Mouse (Mus musculus): Measurements from ENCODE around the gene H2-T3. TPM values are rescaled to one million over a fixed set of nuclear protein-coding genes. Genes with fewer than 3 reads are reported as not detected.
"Not testable (repeated sequence)": the region's sequence is repeated elsewhere in the genome, so short reads cannot be mapped to it uniquely, and the experiment has no call there.

The H2-T3 gene
- polyA plus RNA-seq, 2 experiments: not detected

DNA sequence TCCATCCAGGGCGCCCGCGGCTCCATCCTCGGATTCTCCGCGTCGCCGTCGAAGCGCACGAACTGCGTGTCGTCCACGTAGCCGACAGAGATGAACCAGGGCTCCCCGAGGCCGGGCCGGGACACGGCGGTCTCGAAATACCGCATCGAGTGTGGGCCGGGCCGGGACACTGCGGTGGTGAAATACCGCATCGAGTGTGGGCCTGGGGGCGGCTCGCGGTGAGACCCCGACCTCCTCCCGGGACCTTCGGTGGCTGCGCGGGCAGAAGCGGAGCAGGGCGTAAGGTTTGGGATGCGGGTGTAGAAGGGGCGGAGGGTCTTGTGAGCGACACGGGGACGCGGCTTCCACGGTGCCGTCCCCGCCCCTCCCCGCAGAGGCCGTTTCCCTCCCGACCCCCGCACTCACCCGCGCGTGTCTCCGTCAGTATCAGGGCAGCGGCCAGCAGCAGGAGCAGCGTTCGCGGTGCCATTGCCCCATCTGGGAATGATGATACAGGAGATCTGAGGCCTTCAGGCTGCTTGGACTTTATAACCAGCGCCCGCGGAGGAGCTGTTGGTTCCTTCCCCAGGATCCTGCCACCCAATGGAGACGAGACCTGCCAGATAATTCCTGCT lies 21.9 kb downstream of the H2-T3 start, which contains the start of gene Gm8909:
TSS of gene Gm8909 (minus strand) at position 499 of the 614 bp plus-strand sequence.
- ATAC-seq (ENCODE audit: low FRiP score, low read depth): no peak
- WGBS: 3% methylated on average over 53 of the region's 63 CpGs
- Histone ChIP-seq H3K36me3 (ENCODE audit: control insufficient read depth, insufficient read depth, low read length) (no peaks in the 10 kb centered on the region), H3K4me3 (replicated peaks; ENCODE audit: low read length) (peak within 1 kb of the TSS; percentile 33), H3K4me1 (ENCODE audit: control insufficient read depth, insufficient read depth, low read length) (no peaks in the 10 kb centered on the region), H3K4me2 (replicated peaks; ENCODE audit: low read depth, low read length, severe bottlenecking) (peak within 1 kb of the TSS; percentile 44), H3K27ac (replicated peaks; ENCODE audit: low read depth, low read length) (no peak within 1 kb of the TSS), H3K27me3 (ENCODE audit: control insufficient read depth, insufficient read depth, low read length) (peaks cover 39% of the 10 kb centered on the region), H3K9ac (ENCODE audit: low read depth, low read length, severe bottlenecking) (no peak within 1 kb of the TSS), H3K9me3 (ENCODE audit: control insufficient read depth, low read length) (no peaks in the 10 kb centered on the region)
- no peak for TF ChIP-seq POLR2A (IDR thresholded peaks at IDR 0.05; ENCODE audit: borderline replicate concordance, extremely low read depth, insufficient read depth, insufficient read length)
- no peak for DNase-seq (ENCODE audit: low spot score)

GRCm38 (mm10) chr17:36167306-36168038 lies 22.6 kb downstream of the H2-T3 start:
- DNase-seq (ENCODE audit: low spot score): no peak
- H3K4me1 ChIP-seq (ENCODE audit: control insufficient read depth, insufficient read depth, low read length): no peaks in the 10 kb centered on the region
- no peak for TF ChIP-seq POLR2A (IDR thresholded peaks at IDR 0.05; ENCODE audit: borderline replicate concordance, extremely low read depth, insufficient read depth, insufficient read length)
- no peak overlapping the region for H3K9ac ChIP-seq (ENCODE audit: low read depth, low read length, severe bottlenecking)
- H3K9me3 ChIP-seq (ENCODE audit: control insufficient read depth, low read length): no peaks in the 10 kb centered on the region
- no peak for ATAC-seq (ENCODE audit: low FRiP score, low read depth)
- 0% methylated on average over 22 of the region's 51 CpGs for WGBS
- H3K36me3 ChIP-seq (ENCODE audit: control insufficient read depth, insufficient read depth, low read length): no peaks in the 10 kb centered on the region
- peak overlapping the region; percentile 33 for H3K4me3 ChIP-seq (replicated peaks; ENCODE audit: low read length)
- H3K27me3 ChIP-seq (ENCODE audit: control insufficient read depth, insufficient read depth, low read length): peaks cover 41% of the 10 kb centered on the region
- no peak overlapping the region for H3K27ac ChIP-seq (replicated peaks; ENCODE audit: low read depth, low read length)
- H3K4me2 ChIP-seq (replicated peaks; ENCODE audit: low read depth, low read length, severe bottlenecking): peak overlapping the region; percentile 44

DNA sequence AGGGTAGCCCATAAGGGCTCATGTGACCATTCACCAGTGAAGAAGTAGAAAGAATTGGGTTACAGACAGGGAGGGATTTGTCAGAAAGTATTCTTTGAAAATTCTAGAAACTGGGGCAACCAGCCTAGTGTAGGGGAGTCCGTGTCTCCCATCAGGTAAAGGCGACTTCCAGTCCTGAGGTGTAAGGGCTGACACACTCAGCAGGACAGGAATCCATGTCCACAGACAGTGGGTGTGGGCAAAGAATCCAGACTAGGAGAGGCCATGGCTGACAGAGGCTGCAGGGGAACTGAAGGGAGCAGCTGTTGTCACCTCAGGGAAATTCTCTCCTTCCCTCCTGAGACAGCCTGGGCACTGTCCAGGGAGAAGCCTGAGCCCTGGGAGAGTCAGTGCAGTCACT lies 23.2 kb downstream of the H2-T3 start:
- H3K27ac ChIP-seq (replicated peaks; ENCODE audit: low read depth, low read length); H3K4me2 ChIP-seq (replicated peaks; ENCODE audit: low read depth, low read length, severe bottlenecking); H3K9me3 ChIP-seq (ENCODE audit: control insufficient read depth, low read length); H3K9ac ChIP-seq (ENCODE audit: low read depth, low read length, severe bottlenecking); H3K36me3 ChIP-seq (ENCODE audit: control insufficient read depth, insufficient read depth, low read length); DNase-seq (ENCODE audit: low spot score); ATAC-seq (ENCODE audit: low FRiP score, low read depth); H3K4me3 ChIP-seq (replicated peaks; ENCODE audit: low read length); H3K4me1 ChIP-seq (ENCODE audit: control insufficient read depth, insufficient read depth, low read length): not testable (repeated sequence)
- 3% methylated on average over 2 of the region's 2 CpGs for WGBS
- peaks cover 47% of the 10 kb centered on the region for H3K27me3 ChIP-seq (ENCODE audit: control insufficient read depth, insufficient read depth, low read length)

GRCm38 (mm10) chr17:36161129-36162051 lies 28.7 kb downstream of the H2-T3 start:
- 2% methylated on average over 36 of the region's 56 CpGs for WGBS
- H3K9ac ChIP-seq (ENCODE audit: low read depth, low read length, severe bottlenecking): no peak overlapping the region
- no peaks in the 10 kb centered on the region for H3K4me1 ChIP-seq (ENCODE audit: control insufficient read depth, insufficient read depth, low read length)
- no peak overlapping the region for H3K27ac ChIP-seq (replicated peaks; ENCODE audit: low read depth, low read length)
- H3K4me3 ChIP-seq (replicated peaks; ENCODE audit: low read length): peak overlapping the region; percentile 22; the same call in 1 of the 2 replicates
- 0 out of 2 replicates have a peak overlapping the region, but pooled peaks have one; percentile 13 for H3K4me2 ChIP-seq (replicated peaks; ENCODE audit: low read depth, low read length, severe bottlenecking)
- TF ChIP-seq POLR2A (IDR thresholded peaks at IDR 0.05; ENCODE audit: borderline replicate concordance, extremely low read depth, insufficient read depth, insufficient read length): no peak
- H3K36me3 ChIP-seq (ENCODE audit: control insufficient read depth, insufficient read depth, low read length): no peaks in the 10 kb centered on the region
- DNase-seq (ENCODE audit: low spot score): no peak
- ATAC-seq (ENCODE audit: low FRiP score, low read depth): no peak
- H3K9me3 ChIP-seq (ENCODE audit: control insufficient read depth, low read length): no peaks in the 10 kb centered on the region
- H3K27me3 ChIP-seq (ENCODE audit: control insufficient read depth, insufficient read depth, low read length): peaks cover 61% of the 10 kb centered on the region

- not testable (repeated sequence) for H3K27ac ChIP-seq (replicated peaks; ENCODE audit: low read depth, low read length); H3K9me3 ChIP-seq (ENCODE audit: control insufficient read depth, low read length); H3K36me3 ChIP-seq (ENCODE audit: control insufficient read depth, insufficient read depth, low read length); H3K9ac ChIP-seq (ENCODE audit: low read depth, low read length, severe bottlenecking); ATAC-seq (ENCODE audit: low FRiP score, low read depth); DNase-seq (ENCODE audit: low spot score); H3K4me1 ChIP-seq (ENCODE audit: control insufficient read depth, insufficient read depth, low read length)
- 10% methylated on average over 11 of the region's 11 CpGs for WGBS
- Histone ChIP-seq H3K27me3 (ENCODE audit: control insufficient read depth, insufficient read depth, low read length) (peaks cover 58% of the 10 kb centered on the region), H3K4me2 (replicated peaks; ENCODE audit: low read depth, low read length, severe bottlenecking) (peak overlapping the region; percentile 57; the same call in 1 of the 2 replicates), H3K4me3 (replicated peaks; ENCODE audit: low read length) (peak overlapping the region; percentile 31)
These were observed 31.8 kb downstream of the H2-T3 start for GRCm38 (mm10) chr17:36158264-36158663.

GRCm38 (mm10) chr17:36157782-36158181 lies 32.3 kb downstream of the H2-T3 start:
- Histone ChIP-seq H3K4me3 (replicated peaks; ENCODE audit: low read length) (peak overlapping the region; percentile 31), H3K4me2 (replicated peaks; ENCODE audit: low read depth, low read length, severe bottlenecking) (peak overlapping the region; percentile 57), H3K27me3 (ENCODE audit: control insufficient read depth, insufficient read depth, low read length) (peaks cover 60% of the 10 kb centered on the region)
- under 1% methylated on average over 34 of the region's 36 CpGs for WGBS
- not testable (repeated sequence) for DNase-seq (ENCODE audit: low spot score); H3K4me1 ChIP-seq (ENCODE audit: control insufficient read depth, insufficient read depth, low read length); H3K36me3 ChIP-seq (ENCODE audit: control insufficient read depth, insufficient read depth, low read length); H3K27ac ChIP-seq (replicated peaks; ENCODE audit: low read depth, low read length); H3K9me3 ChIP-seq (ENCODE audit: control insufficient read depth, low read length); ATAC-seq (ENCODE audit: low FRiP score, low read depth); H3K9ac ChIP-seq (ENCODE audit: low read depth, low read length, severe bottlenecking)
